Mouse (Mus musculus): ENCODE results near the gene Hip1.

- no peak for TF ChIP-seq EP300 (IDR thresholded peaks at IDR 0.05; ENCODE audit: low read depth)
- no peak for TF ChIP-seq CTCF (IDR thresholded peaks at IDR 0.05; ENCODE audit: low read depth)
Measured at GRCm38 (mm10) chr5:135502027-135502426, 42.9 kb downstream of the Hip1 start.

All from heart, postnatal 0 days (tissue).